Mouse (Mus musculus): ENCODE data around the gene S1pr4. TPM values are rescaled to one million over a fixed set of nuclear protein-coding genes. Genes with fewer than 3 reads are reported as not detected.

S1pr4 gene
- polyA plus RNA-seq, 1 experiment = 84.3 TPM

- Histone ChIP-seq H3K36me3 (ENCODE audit: control insufficient read depth, insufficient read depth, low read length) (no peaks in the 10 kb centered on the region), H3K27me3 (ENCODE audit: control insufficient read depth, insufficient read depth, low read length) (peaks cover 10% of the 10 kb centered on the region), H3K4me3 (ENCODE audit: control insufficient read depth, insufficient read depth, low read length) (peak overlapping the region; percentile 37), H3K4me1 (replicated peaks; ENCODE audit: control insufficient read depth, insufficient read depth, low read length) (peaks cover 16% of the 10 kb centered on the region), H3K27ac (ENCODE audit: control insufficient read depth, insufficient read depth, low read length) (no peak overlapping the region)
- TF ChIP-seq CTCF (IDR thresholded peaks at IDR 0.05; ENCODE audit: borderline replicate concordance, control insufficient read depth, extremely low read depth, insufficient read depth, low read length, poor library complexity) = no peak
- TF ChIP-seq POLR2A (IDR thresholded peaks at IDR 0.05; ENCODE audit: control insufficient read depth, extremely low read depth, insufficient read depth, low read length, poor library complexity) = no peak
- 25% methylated on average over 18 of the region's 18 CpGs for WGBS
- peak; percentile 43 for DNase-seq
Observed at GRCm38 (mm10) chr10:81470454-81470853, 29.5 kb downstream of the S1pr4 start.

- Histone ChIP-seq H3K4me3 (ENCODE audit: control insufficient read depth, insufficient read depth, low read length) (no peak overlapping the region), H3K4me1 (replicated peaks; ENCODE audit: control insufficient read depth, insufficient read depth, low read length) (peaks cover 17% of the 10 kb centered on the region), H3K27ac (ENCODE audit: control insufficient read depth, insufficient read depth, low read length) (no peak overlapping the region), H3K36me3 (ENCODE audit: control insufficient read depth, insufficient read depth, low read length) (no peaks in the 10 kb centered on the region), H3K27me3 (ENCODE audit: control insufficient read depth, insufficient read depth, low read length) (peaks cover 10% of the 10 kb centered on the region)
- 84% methylated on average over 5 of the region's 5 CpGs for WGBS
- DNase-seq = no peak
- TF ChIP-seq POLR2A (IDR thresholded peaks at IDR 0.05; ENCODE audit: control insufficient read depth, extremely low read depth, insufficient read depth, low read length, poor library complexity) (no peak), CTCF (IDR thresholded peaks at IDR 0.05; ENCODE audit: borderline replicate concordance, control insufficient read depth, extremely low read depth, insufficient read depth, low read length, poor library complexity) (no peak)
Observed at GRCm38 (mm10) chr10:81469253-81469652, 30.7 kb downstream of the S1pr4 start.

- Histone ChIP-seq H3K27ac (ENCODE audit: control insufficient read depth, insufficient read depth, low read length) (no peak overlapping the region), H3K4me1 (replicated peaks; ENCODE audit: control insufficient read depth, insufficient read depth, low read length) (peaks cover 14% of the 10 kb centered on the region), H3K36me3 (ENCODE audit: control insufficient read depth, insufficient read depth, low read length) (no peaks in the 10 kb centered on the region), H3K4me3 (ENCODE audit: control insufficient read depth, insufficient read depth, low read length) (no peak overlapping the region), H3K27me3 (ENCODE audit: control insufficient read depth, insufficient read depth, low read length) (no peaks in the 10 kb centered on the region; the same call in 1 of the 2 replicates)
- no peak for TF ChIP-seq CTCF (IDR thresholded peaks at IDR 0.05; ENCODE audit: borderline replicate concordance, control insufficient read depth, extremely low read depth, insufficient read depth, low read length, poor library complexity)
- no peak for TF ChIP-seq POLR2A (IDR thresholded peaks at IDR 0.05; ENCODE audit: control insufficient read depth, extremely low read depth, insufficient read depth, low read length, poor library complexity)
- DNase-seq = no peak
- 88% methylated on average over 16 of the region's 16 CpGs for WGBS
Observed at GRCm38 (mm10) chr10:81467670-81468235, 32.2 kb downstream of the S1pr4 start.

- TF ChIP-seq CTCF (IDR thresholded peaks at IDR 0.05; ENCODE audit: borderline replicate concordance, control insufficient read depth, extremely low read depth, insufficient read depth, low read length, poor library complexity) (no peak), POLR2A (IDR thresholded peaks at IDR 0.05; ENCODE audit: control insufficient read depth, extremely low read depth, insufficient read depth, low read length, poor library complexity) (no peak)
- H3K4me1 ChIP-seq (replicated peaks; ENCODE audit: control insufficient read depth, insufficient read depth, low read length) = peaks cover 18% of the 10 kb centered on the region
Observed at GRCm38 (mm10) chr10:81466881-81467280, 33.1 kb downstream of the S1pr4 start.

GRCm38 (mm10) chr10:81466066-81466465 lies 33.9 kb downstream of the S1pr4 start:
- no peak for DNase-seq
- H3K4me3 ChIP-seq (ENCODE audit: control insufficient read depth, insufficient read depth, low read length) = no peak overlapping the region
- no peaks in the 10 kb centered on the region for H3K36me3 ChIP-seq (ENCODE audit: control insufficient read depth, insufficient read depth, low read length)
- TF ChIP-seq POLR2A (IDR thresholded peaks at IDR 0.05; ENCODE audit: control insufficient read depth, extremely low read depth, insufficient read depth, low read length, poor library complexity) (no peak), CTCF (IDR thresholded peaks at IDR 0.05; ENCODE audit: borderline replicate concordance, control insufficient read depth, extremely low read depth, insufficient read depth, low read length, poor library complexity) (no peak)
- no peak overlapping the region for H3K27ac ChIP-seq (ENCODE audit: control insufficient read depth, insufficient read depth, low read length)
- no peaks in the 10 kb centered on the region; the same call in 1 of the 2 replicates for H3K27me3 ChIP-seq (ENCODE audit: control insufficient read depth, insufficient read depth, low read length)
- H3K4me1 ChIP-seq (replicated peaks; ENCODE audit: control insufficient read depth, insufficient read depth, low read length) = peaks cover 17% of the 10 kb centered on the region
- WGBS = 64% methylated on average over 2 of the region's 2 CpGs

More at GRCm38 (mm10) chr10:81466881-81467280, 33.1 kb downstream of the S1pr4 start:
- no peak for DNase-seq
- Histone ChIP-seq H3K27ac (ENCODE audit: control insufficient read depth, insufficient read depth, low read length) (no peak overlapping the region), H3K4me3 (ENCODE audit: control insufficient read depth, insufficient read depth, low read length) (no peak overlapping the region), H3K27me3 (ENCODE audit: control insufficient read depth, insufficient read depth, low read length) (no peaks in the 10 kb centered on the region; the same call in 1 of the 2 replicates), H3K36me3 (ENCODE audit: control insufficient read depth, insufficient read depth, low read length) (no peaks in the 10 kb centered on the region)
- WGBS = 79% methylated on average over 14 of the region's 14 CpGs

GRCm38 (mm10) chr10:81465265-81465645 lies 34.7 kb downstream of the S1pr4 start:
- Histone ChIP-seq H3K27ac (ENCODE audit: control insufficient read depth, insufficient read depth, low read length) (no peak overlapping the region), H3K36me3 (ENCODE audit: control insufficient read depth, insufficient read depth, low read length) (no peaks in the 10 kb centered on the region), H3K4me1 (replicated peaks; ENCODE audit: control insufficient read depth, insufficient read depth, low read length) (peaks cover 11% of the 10 kb centered on the region), H3K27me3 (ENCODE audit: control insufficient read depth, insufficient read depth, low read length) (no peaks in the 10 kb centered on the region; the same call in 1 of the 2 replicates), H3K4me3 (ENCODE audit: control insufficient read depth, insufficient read depth, low read length) (no peak overlapping the region)
- WGBS = 29% methylated on average over 5 of the region's 5 CpGs
- DNase-seq = no peak
- TF ChIP-seq CTCF (IDR thresholded peaks at IDR 0.05; ENCODE audit: borderline replicate concordance, control insufficient read depth, extremely low read depth, insufficient read depth, low read length, poor library complexity) (0 out of 2 replicates have a peak, but pooled peaks have one; percentile 12), POLR2A (IDR thresholded peaks at IDR 0.05; ENCODE audit: control insufficient read depth, extremely low read depth, insufficient read depth, low read length, poor library complexity) (no peak)
